Mouse (Mus musculus) kidney, embryonic 16.5 days (tissue): ENCODE measurements at regions not wholly inside any gene's neighbourhood (a gene's known extent, or its start where the extent isn't known, plus 50 kb on each side); places are given as distances from the start of the nearest gene placed in this dataset.

Experiments
- ATAC-seq: fragments of 200-750 bp; cut with Nextera tagmentation; 2 replicates; pipeline ENCODE4 v1.8.0; 2017; ENCODE audit warnings: moderate TSS enrichment; ENCODE audit not compliant: low FRiP score, low TSS enrichment
- H3K27ac ChIP-seq: fragments of 300-500 bp; sonication (generic); 2 replicates; pipeline ENCODE4 v1.5.1; 2014; ENCODE audit warnings: low read length
- H3K27me3 ChIP-seq: fragments of 300-500 bp; sonication (generic); 2 replicates; pipeline ENCODE4 v1.6.1; 2014; ENCODE audit warnings: low read length, control low read depth, mixed read lengths; ENCODE audit not compliant: insufficient read depth
- H3K36me3 ChIP-seq: fragments of 300-500 bp; sonication (generic); 2 replicates; pipeline ENCODE4 v1.6.1; 2014; ENCODE audit warnings: low read length, control low read depth, mixed read lengths; ENCODE audit not compliant: insufficient read depth
- H3K4me1 ChIP-seq: fragments of 300-500 bp; sonication (generic); 2 replicates; pipeline ENCODE4 v1.6.1; 2014; ENCODE audit warnings: low read length, control low read depth, mixed read lengths; ENCODE audit not compliant: insufficient read depth
- H3K4me2 ChIP-seq: fragments of 300-500 bp; sonication (generic); replicated peaks from 2 replicates; pipeline ENCODE4 v1.6.1; 2014; ENCODE audit warnings: low read depth, low read length
- H3K4me3 ChIP-seq: fragments of 300-500 bp; sonication (generic); 2 replicates; pipeline ENCODE4 v1.5.1; 2014; ENCODE audit warnings: mild to moderate bottlenecking, low read length
- H3K9ac ChIP-seq: fragments of 300-500 bp; sonication (generic); replicated peaks from 2 replicates; pipeline ENCODE4 v1.6.1; 2014; ENCODE audit warnings: low read length
- H3K9me3 ChIP-seq: fragments of 300-500 bp; sonication (generic); 2 replicates; pipeline ENCODE4 v1.6.1; 2016; ENCODE audit warnings: low read length, control low read depth
- WGBS: fragments of 180-500 bp; shearing (Covaris S2); extraction: QIAGEN DNeasy Blood & Tissue Kit; methylation state at CpG from one replicate; pipeline ENCODE4 v1.1.7; 2014; 5-methylcytosine and 5-hydroxymethylcytosine counted together

GRCm38 (mm10) chr13:72166225-72166624 is 202.7 kb upstream of the Irx1 start:
- WGBS = 63% methylated on average over 2 of the region's 2 CpGs
- no peaks in the 10 kb centered on the region for H3K9me3 ChIP-seq
- no peak overlapping the region for H3K4me2 ChIP-seq
- no peak for ATAC-seq
- H3K4me3 ChIP-seq = no peak overlapping the region
- H3K27me3 ChIP-seq = no peaks in the 10 kb centered on the region
- H3K36me3 ChIP-seq = no peaks in the 10 kb centered on the region
- no peaks in the 10 kb centered on the region for H3K4me1 ChIP-seq
- H3K9ac ChIP-seq = no peak overlapping the region
- no peak overlapping the region for H3K27ac ChIP-seq

GRCm38 (mm10) chr13:72167434-72167833 is 203.9 kb upstream of the Irx1 start:
- H3K36me3 ChIP-seq = no peaks in the 10 kb centered on the region
- no peaks in the 10 kb centered on the region for H3K27me3 ChIP-seq
- H3K4me3 ChIP-seq = no peak overlapping the region
- no peak for ATAC-seq
- WGBS = 78% methylated on average over 2 of the region's 2 CpGs
- H3K4me2 ChIP-seq = no peak overlapping the region
- no peak overlapping the region for H3K27ac ChIP-seq
- H3K4me1 ChIP-seq = no peaks in the 10 kb centered on the region
- H3K9ac ChIP-seq = no peak overlapping the region
- no peaks in the 10 kb centered on the region for H3K9me3 ChIP-seq

DNA sequence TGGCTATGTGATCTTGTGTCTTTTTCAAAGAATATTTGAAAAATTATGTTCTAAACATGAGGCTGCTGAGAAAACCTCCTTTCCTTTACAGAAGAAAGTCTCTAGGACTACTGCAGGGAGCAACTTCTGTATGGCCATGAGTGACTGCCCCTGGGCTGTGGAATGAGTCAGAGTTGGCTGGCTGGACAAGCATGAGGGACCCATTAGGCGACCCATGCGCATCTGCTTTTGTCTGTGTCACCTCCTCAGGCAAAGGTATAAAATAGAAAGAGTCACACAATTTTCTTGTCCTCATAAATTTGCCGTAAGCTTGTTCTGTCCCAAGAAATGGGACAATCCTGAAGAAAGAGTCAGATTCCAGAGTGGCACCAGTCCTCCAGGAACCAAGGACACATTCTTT is 220.1 kb upstream of the Irx1 start:
- H3K36me3 ChIP-seq = no peaks in the 10 kb centered on the region
- H3K4me3 ChIP-seq = no peak overlapping the region
- no peaks in the 10 kb centered on the region for H3K27me3 ChIP-seq
- H3K4me1 ChIP-seq = no peaks in the 10 kb centered on the region
- WGBS = 88% methylated on average over 3 of the region's 3 CpGs
- no peak overlapping the region for H3K9ac ChIP-seq
- no peaks in the 10 kb centered on the region for H3K9me3 ChIP-seq
- H3K4me2 ChIP-seq = no peak overlapping the region
- ATAC-seq = no peak
- H3K27ac ChIP-seq = no peak overlapping the region

DNA sequence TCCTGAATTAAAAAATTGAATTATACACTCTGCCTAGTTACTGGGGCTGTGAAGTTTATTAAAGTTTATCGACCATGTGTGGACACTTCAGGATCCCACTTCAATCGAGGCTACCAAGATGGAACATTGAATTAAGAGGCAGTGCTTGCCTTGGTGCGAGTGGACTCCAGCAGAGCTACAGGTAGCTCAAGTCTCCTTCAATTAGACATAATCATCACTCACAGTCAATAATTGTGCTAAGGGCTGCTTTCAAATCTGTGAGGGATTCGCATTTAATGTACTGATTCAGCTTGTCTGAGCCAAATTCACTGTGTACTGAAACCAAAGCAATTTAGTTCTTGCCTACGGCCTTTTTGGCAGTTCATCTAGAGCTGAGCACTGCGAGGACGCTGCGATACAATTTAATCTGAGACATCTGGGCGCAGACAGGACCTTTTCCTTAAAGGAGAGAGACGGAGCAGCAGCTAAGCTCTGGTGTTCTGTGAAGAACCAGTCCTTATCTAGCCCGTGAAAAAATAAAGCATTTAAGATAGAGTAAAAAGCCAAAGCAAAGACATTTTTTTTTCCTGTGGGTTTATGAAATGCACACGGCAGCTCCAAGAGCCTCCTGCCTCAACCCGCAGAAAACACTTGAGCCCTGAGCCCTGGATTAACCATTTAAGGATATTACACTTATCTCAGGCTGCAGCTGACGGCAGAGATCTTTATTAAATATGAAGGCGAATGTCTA is 220.8 kb upstream of the Irx1 start:
- H3K27me3 ChIP-seq = no peaks in the 10 kb centered on the region
- 83% methylated on average over 15 of the region's 15 CpGs for WGBS
- no peak overlapping the region for H3K9ac ChIP-seq
- no peak for ATAC-seq
- H3K36me3 ChIP-seq = no peaks in the 10 kb centered on the region
- no peaks in the 10 kb centered on the region for H3K9me3 ChIP-seq
- H3K4me2 ChIP-seq = no peak overlapping the region
- no peak overlapping the region for H3K27ac ChIP-seq
- H3K4me1 ChIP-seq = no peaks in the 10 kb centered on the region
- H3K4me3 ChIP-seq = no peak overlapping the region

DNA sequence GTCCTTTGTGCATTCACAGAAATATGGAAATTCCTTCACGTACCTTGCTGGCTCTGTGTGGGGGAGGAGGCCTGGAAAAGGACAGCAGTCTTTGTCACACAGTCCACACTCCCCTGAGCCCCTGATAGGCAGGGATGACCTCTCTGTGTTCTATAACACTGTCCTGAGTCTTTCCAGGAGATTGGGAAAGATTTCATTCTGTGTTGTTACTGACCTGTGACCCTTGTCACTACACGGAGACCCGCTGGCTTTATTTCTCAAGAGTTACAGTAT is 221.3 kb upstream of the Irx1 start:
- no peak overlapping the region for H3K9ac ChIP-seq
- ATAC-seq = no peak
- no peaks in the 10 kb centered on the region for H3K27me3 ChIP-seq
- H3K4me1 ChIP-seq = no peaks in the 10 kb centered on the region
- H3K9me3 ChIP-seq = no peaks in the 10 kb centered on the region
- no peak overlapping the region for H3K4me2 ChIP-seq
- no peak overlapping the region for H3K4me3 ChIP-seq
- WGBS = 78% methylated on average over 3 of the region's 3 CpGs
- H3K27ac ChIP-seq = no peak overlapping the region
- no peaks in the 10 kb centered on the region for H3K36me3 ChIP-seq

DNA sequence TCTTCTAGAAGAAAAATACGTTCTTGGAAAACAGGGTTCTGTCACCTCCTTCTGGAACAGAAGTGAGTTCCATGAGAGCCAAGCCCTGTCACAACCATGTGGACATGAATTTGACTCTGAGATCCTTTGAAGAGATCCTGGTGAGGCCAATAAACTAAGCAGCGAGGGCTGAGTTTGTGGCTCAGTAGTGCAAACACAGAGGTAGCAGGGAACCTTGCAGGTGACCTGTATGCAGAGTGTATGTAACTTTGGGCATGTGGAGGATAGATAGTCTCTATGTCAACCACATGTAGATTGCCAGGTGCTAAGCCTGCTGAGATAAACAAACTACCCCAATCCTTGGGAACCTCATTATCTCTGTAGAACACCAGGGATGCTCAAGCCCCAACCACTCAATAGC is 232.4 kb upstream of the Irx1 start:
- whole genome bisulfite sequencing = 85% methylated on average over 2 of the region's 2 CpGs
- no peaks in the 10 kb centered on the region for H3K36me3 ChIP-seq
- H3K9me3 ChIP-seq = 0 out of 2 replicates have a peak, but pooled peaks cover 7% of the 10 kb centered on the region
- H3K4me3 ChIP-seq = no peak overlapping the region
- no peak overlapping the region for H3K27ac ChIP-seq
- H3K4me2 ChIP-seq = no peak overlapping the region
- no peak for ATAC-seq
- H3K4me1 ChIP-seq = peaks cover 13% of the 10 kb centered on the region; the same call in 1 of the 2 replicates
- H3K9ac ChIP-seq = no peak overlapping the region
- no peaks in the 10 kb centered on the region for H3K27me3 ChIP-seq

- Histone ChIP-seq H3K27me3 (no peaks in the 10 kb centered on the region), H3K4me2 (no peak overlapping the region; the same call in 1 of the 2 replicates), H3K27ac (no peak overlapping the region), H3K4me1 (peaks cover 13% of the 10 kb centered on the region; the same call in 1 of the 2 replicates), H3K9me3 (no peaks in the 10 kb centered on the region), H3K36me3 (no peaks in the 10 kb centered on the region), H3K9ac (no peak overlapping the region), H3K4me3 (no peak overlapping the region)
- 29% methylated on average over 22 of the region's 22 CpGs for WGBS
- peak; percentile 81; the same call in 1 of the 2 replicates for ATAC-seq
These were observed 235.0 kb upstream of the Irx1 start for GRCm38 (mm10) chr13:72198341-72199105.

DNA sequence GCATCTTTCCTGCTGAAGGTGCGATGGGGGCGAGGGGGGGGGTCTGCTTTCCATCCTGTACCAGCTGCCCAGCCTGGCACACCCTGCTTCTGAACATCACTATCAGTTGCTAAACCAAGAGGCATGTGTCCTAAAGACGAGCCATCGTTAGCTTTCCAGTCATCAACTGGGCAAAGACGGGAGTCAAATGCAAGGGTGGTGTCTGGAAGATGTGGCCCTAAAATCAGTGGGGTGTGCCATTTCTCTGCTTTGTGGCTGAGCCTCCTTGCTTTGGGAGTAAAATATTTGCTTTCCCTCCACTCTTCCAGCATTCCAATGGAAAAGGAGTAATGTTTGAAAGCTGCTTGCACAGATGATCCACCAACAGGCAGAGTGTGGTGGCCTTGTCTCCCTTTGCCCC is 246.0 kb upstream of the Irx1 start:
- Histone ChIP-seq H3K4me1 (peaks cover 20% of the 10 kb centered on the region; the same call in 1 of the 2 replicates), H3K9ac (no peak overlapping the region), H3K4me2 (no peak overlapping the region; the same call in 1 of the 2 replicates), H3K4me3 (no peak overlapping the region), H3K36me3 (no peaks in the 10 kb centered on the region), H3K9me3 (no peaks in the 10 kb centered on the region), H3K27me3 (peaks cover 14% of the 10 kb centered on the region; the same call in 1 of the 2 replicates), H3K27ac (no peak overlapping the region; the same call in 1 of the 2 replicates)
- 53% methylated on average over 5 of the region's 5 CpGs for WGBS
- no peak for ATAC-seq

DNA sequence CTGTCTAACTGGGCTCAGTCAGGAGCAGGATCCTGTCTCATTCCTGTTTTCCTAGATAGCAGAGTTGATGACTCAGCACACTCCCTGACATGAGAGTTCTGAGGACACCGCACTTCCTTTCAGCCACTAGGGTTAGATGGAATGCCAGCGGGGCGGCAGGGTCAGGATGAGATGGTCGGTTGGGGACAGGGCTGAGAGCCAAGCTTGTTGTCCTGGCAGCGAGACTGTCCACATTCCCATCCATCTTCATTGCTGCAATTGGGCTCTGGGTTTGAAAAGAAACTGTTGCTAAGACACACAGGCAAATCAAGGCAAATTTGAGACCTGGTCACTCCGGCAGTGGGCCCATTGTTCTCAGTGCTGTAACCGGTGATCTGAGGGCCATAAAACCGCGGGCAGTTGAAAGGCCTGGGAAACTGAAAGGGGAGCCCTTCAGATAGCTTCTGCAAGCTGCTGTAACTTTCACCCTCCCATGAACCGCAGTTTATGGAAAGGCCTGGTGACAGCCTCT is 246.5 kb upstream of the Irx1 start:
- Histone ChIP-seq H3K36me3 (no peaks in the 10 kb centered on the region), H3K4me3 (no peak overlapping the region), H3K4me2 (no peak overlapping the region; the same call in 1 of the 2 replicates), H3K9me3 (no peaks in the 10 kb centered on the region), H3K4me1 (peaks cover 20% of the 10 kb centered on the region; the same call in 1 of the 2 replicates), H3K27ac (no peak overlapping the region; the same call in 1 of the 2 replicates), H3K27me3 (peaks cover 19% of the 10 kb centered on the region; the same call in 1 of the 2 replicates), H3K9ac (no peak overlapping the region)
- peak; percentile 81 for ATAC-seq
- WGBS = 2% methylated on average over 10 of the region's 10 CpGs
